Mouse (Mus musculus): ENCODE results near the gene Cpm. TPM values are rescaled to one million over a fixed set of nuclear protein-coding genes. Genes with fewer than 3 reads are reported as not detected.

The Cpm gene
- polyA plus RNA-seq, 1 experiment from 2014 or later: 5.9 TPM

- no peaks in the 10 kb centered on the region for H3K27me3 ChIP-seq (ENCODE audit: poor library complexity, severe bottlenecking)
- WGBS: 32% methylated on average over 9 of the region's 9 CpGs
- H3K27ac ChIP-seq: peak overlapping the region; percentile 30; the same call in 1 of the 2 replicates
- no peak for DNase-seq (ENCODE audit: extremely low spot score, low spot score)
- H3K36me3 ChIP-seq (replicated peaks): no peaks in the 10 kb centered on the region
- H3K9me3 ChIP-seq: no peaks in the 10 kb centered on the region
- peaks cover 12% of the 10 kb centered on the region for H3K4me1 ChIP-seq
- peak overlapping the region; percentile 23 for H3K4me3 ChIP-seq
These were observed 34.5 kb downstream of the Cpm start for GRCm38 (mm10) chr10:117663865-117664200.

DNA sequence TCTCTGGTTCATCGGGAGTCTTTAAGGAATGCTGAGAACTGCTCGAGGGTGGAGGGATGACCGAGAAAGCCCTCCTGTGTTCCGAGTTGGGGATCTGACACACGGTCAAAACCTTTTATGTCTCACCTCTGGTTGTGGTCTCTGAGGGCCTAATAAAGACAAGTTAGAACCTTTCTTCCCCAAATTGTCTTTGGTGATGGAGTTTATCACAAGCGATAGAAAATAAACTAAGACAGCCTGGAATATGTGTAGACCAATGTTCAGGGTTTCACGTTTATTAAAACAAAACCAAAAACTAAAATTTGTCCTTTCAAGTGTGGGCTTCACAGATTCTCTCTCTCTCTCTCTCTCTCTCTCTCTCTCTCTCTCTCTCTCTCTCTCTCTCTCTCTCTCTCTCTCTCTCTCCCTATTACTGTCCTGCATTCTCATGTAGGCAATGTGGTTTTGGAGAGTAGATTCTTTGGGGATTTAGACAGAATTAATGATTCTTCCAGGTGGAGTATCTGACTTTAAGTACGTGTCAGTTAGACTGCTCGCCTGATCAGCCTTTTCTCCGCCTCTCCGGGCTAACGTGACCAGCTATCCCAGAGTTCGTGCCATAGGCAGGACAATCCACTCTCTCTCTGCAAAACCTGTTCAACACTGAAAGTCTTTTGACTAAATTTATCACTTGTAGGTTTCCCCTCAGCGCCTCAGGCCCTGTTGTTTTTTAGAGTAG, 35.1 kb downstream of the Cpm start:
- Histone ChIP-seq H3K4me3 (peak overlapping the region; percentile 23), H3K36me3 (replicated peaks) (no peaks in the 10 kb centered on the region), H3K9me3 (no peaks in the 10 kb centered on the region), H3K4me1 (peaks cover 12% of the 10 kb centered on the region), H3K27me3 (ENCODE audit: poor library complexity, severe bottlenecking) (no peaks in the 10 kb centered on the region), H3K27ac (peak overlapping the region; percentile 30; the same call in 1 of the 2 replicates)
- 64% methylated on average over 14 of the region's 14 CpGs for WGBS
- no peak for DNase-seq (ENCODE audit: extremely low spot score, low spot score)

- DNase-seq (ENCODE audit: extremely low spot score, low spot score): no peak
- Histone ChIP-seq H3K4me3 (no peak overlapping the region), H3K27me3 (ENCODE audit: poor library complexity, severe bottlenecking) (no peaks in the 10 kb centered on the region), H3K36me3 (replicated peaks) (no peaks in the 10 kb centered on the region), H3K4me1 (peaks cover 10% of the 10 kb centered on the region), H3K27ac (no peak overlapping the region), H3K9me3 (no peaks in the 10 kb centered on the region)
These were observed 35.6 kb downstream of the Cpm start for GRCm38 (mm10) chr10:117664926-117665209.

GRCm38 (mm10) chr10:117665376-117666275, 36.3 kb downstream of the Cpm start:
- no peaks in the 10 kb centered on the region for H3K9me3 ChIP-seq
- no peaks in the 10 kb centered on the region for H3K36me3 ChIP-seq (replicated peaks)
- H3K4me3 ChIP-seq: no peak overlapping the region
- H3K4me1 ChIP-seq: peaks cover 9% of the 10 kb centered on the region
- WGBS: 83% methylated on average over 9 of the region's 9 CpGs
- H3K27ac ChIP-seq: no peak overlapping the region
- no peaks in the 10 kb centered on the region for H3K27me3 ChIP-seq (ENCODE audit: poor library complexity, severe bottlenecking)
- no peak for DNase-seq (ENCODE audit: extremely low spot score, low spot score)

GRCm38 (mm10) chr10:117666361-117666760, 37.1 kb downstream of the Cpm start:
- Histone ChIP-seq H3K9me3 (no peaks in the 10 kb centered on the region), H3K27me3 (ENCODE audit: poor library complexity, severe bottlenecking) (no peaks in the 10 kb centered on the region), H3K27ac (no peak overlapping the region), H3K36me3 (replicated peaks) (no peaks in the 10 kb centered on the region), H3K4me1 (peaks cover 9% of the 10 kb centered on the region), H3K4me3 (no peak overlapping the region)
- WGBS: 91% methylated on average over 3 of the region's 3 CpGs
- no peak for DNase-seq (ENCODE audit: extremely low spot score, low spot score)

DNA sequence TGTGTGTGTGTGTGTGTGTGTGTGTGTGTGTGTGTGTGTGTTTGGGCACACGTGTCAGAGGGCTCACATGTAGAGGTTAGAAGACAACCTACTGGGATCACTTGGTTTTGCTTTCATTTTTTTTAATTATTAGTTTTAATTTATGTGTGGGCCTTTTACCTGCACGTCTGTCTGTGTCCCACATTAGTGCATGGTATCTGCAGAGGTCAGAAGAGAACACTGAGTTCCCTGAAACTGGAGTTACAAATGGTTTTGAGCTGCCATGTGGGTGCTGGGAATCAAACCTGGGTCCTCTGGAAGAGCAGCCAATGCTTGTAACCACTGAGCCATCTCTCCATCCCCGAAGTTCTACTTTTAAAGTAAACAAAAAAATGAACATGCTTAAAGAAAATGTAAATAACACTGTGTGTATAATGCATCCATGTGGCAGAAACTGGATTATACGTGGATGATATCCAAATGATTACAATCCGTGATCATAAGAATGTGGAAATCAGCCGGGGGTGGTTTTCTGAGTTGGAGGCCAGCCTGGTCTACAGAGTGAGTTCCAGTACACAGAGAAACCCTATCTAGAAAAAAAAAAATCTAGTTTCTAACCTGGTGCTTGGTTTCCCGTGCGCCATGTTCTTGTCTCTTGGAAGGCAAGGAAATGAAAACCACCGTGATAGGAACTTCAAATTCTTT, 37.8 kb downstream of the Cpm start:
- no peaks in the 10 kb centered on the region for H3K9me3 ChIP-seq
- no peak for DNase-seq (ENCODE audit: extremely low spot score, low spot score)
- no peak overlapping the region for H3K4me3 ChIP-seq
- H3K4me1 ChIP-seq: peaks cover 9% of the 10 kb centered on the region
- no peak overlapping the region for H3K27ac ChIP-seq
- H3K27me3 ChIP-seq (ENCODE audit: poor library complexity, severe bottlenecking): no peaks in the 10 kb centered on the region
- no peaks in the 10 kb centered on the region for H3K36me3 ChIP-seq (replicated peaks)
- 89% methylated on average over 9 of the region's 9 CpGs for WGBS

DNA sequence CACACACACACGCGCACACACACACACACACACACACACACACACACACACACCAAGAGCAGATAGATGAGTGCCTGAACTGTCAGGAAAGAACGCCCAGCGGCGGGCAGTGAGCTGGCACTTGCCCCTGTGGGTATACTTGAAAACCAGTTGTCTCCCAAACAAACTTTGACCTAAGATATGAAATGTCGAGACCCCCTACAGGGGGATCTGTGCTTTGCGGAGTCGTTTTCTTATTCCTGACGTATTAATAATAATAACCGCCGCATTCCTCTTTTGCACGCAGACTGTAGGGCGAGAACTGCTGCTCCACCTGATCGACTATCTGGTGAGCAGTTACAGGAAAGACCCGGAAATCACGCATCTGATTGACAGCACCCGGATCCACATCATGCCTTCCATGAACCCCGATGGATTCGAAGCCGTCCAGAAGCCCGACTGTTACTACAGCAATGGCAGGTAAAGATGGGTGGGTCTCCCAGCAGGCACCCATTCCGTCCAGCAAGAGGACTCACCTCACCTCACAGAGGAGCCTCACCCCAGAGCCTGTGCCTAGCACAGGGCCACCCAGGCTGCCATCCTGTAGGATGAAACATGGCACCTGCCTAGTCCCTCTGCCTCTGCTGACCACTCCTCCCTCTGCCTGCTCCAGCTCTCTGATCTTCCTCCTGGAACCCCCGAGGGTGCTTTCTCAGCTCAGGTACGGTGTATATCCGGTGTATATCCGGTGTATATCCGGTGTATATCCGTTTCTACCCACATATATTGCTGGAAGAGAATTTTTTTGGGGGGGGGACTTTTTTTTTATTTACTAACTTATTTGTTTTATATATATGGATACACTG, 38.6 kb downstream of the Cpm start:
- 94% methylated on average over 28 of the region's 28 CpGs for WGBS
- H3K36me3 ChIP-seq (replicated peaks): no peaks in the 10 kb centered on the region
- peaks cover 9% of the 10 kb centered on the region for H3K4me1 ChIP-seq
- H3K27ac ChIP-seq: no peak overlapping the region
- DNase-seq (ENCODE audit: extremely low spot score, low spot score): no peak
- no peaks in the 10 kb centered on the region for H3K27me3 ChIP-seq (ENCODE audit: poor library complexity, severe bottlenecking)
- no peak overlapping the region for H3K4me3 ChIP-seq
- H3K9me3 ChIP-seq: no peaks in the 10 kb centered on the region

GRCm38 (mm10) chr10:117668546-117669300, 39.4 kb downstream of the Cpm start:
- DNase-seq (ENCODE audit: extremely low spot score, low spot score): no peak
- no peaks in the 10 kb centered on the region for H3K9me3 ChIP-seq
- peaks cover 5% of the 10 kb centered on the region for H3K4me1 ChIP-seq
- no peak overlapping the region for H3K4me3 ChIP-seq
- no peaks in the 10 kb centered on the region for H3K27me3 ChIP-seq (ENCODE audit: poor library complexity, severe bottlenecking)
- WGBS: 92% methylated on average over 10 of the region's 10 CpGs
- H3K27ac ChIP-seq: no peak overlapping the region
- no peaks in the 10 kb centered on the region for H3K36me3 ChIP-seq (replicated peaks)

GRCm38 (mm10) chr10:117669449-117670090, 40.3 kb downstream of the Cpm start:
- DNase-seq (ENCODE audit: extremely low spot score, low spot score): no peak
- H3K27me3 ChIP-seq (ENCODE audit: poor library complexity, severe bottlenecking): no peaks in the 10 kb centered on the region
- 80% methylated on average over 10 of the region's 10 CpGs for WGBS
- no peaks in the 10 kb centered on the region for H3K9me3 ChIP-seq
- H3K4me3 ChIP-seq: no peak overlapping the region
- no peaks in the 10 kb centered on the region for H3K36me3 ChIP-seq (replicated peaks)
- no peaks in the 10 kb centered on the region for H3K4me1 ChIP-seq
- H3K27ac ChIP-seq: no peak overlapping the region

DNA sequence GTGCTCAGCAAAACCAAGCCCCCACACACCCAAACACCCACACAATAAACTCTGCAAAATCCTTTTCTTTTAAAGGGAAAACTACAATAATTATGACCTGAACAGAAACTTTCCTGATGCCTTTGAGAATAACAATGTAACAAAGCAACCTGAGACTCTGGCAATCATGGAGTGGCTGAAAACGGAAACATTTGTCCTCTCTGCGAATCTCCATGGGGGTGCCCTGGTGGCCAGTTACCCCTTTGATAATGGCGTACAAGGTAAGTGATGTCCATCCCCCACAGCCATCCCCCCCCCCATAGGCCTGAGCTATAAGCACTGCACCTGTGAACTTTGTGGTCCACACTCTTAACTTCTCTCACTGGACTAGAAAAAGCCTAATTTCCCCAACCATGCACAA, 40.8 kb downstream of the Cpm start:
- Histone ChIP-seq H3K36me3 (replicated peaks) (no peaks in the 10 kb centered on the region), H3K4me3 (no peak overlapping the region), H3K4me1 (no peaks in the 10 kb centered on the region), H3K27me3 (ENCODE audit: poor library complexity, severe bottlenecking) (no peaks in the 10 kb centered on the region), H3K9me3 (no peaks in the 10 kb centered on the region), H3K27ac (no peak overlapping the region)
- DNase-seq (ENCODE audit: extremely low spot score, low spot score): no peak
- 78% methylated on average over 3 of the region's 3 CpGs for WGBS

GRCm38 (mm10) chr10:117670791-117671190, 41.5 kb downstream of the Cpm start:
- H3K4me3 ChIP-seq: no peak overlapping the region
- WGBS: 90% methylated on average over 5 of the region's 5 CpGs
- H3K27me3 ChIP-seq (ENCODE audit: poor library complexity, severe bottlenecking): no peaks in the 10 kb centered on the region
- no peak for DNase-seq (ENCODE audit: extremely low spot score, low spot score)
- no peaks in the 10 kb centered on the region for H3K36me3 ChIP-seq (replicated peaks)
- no peaks in the 10 kb centered on the region for H3K9me3 ChIP-seq
- H3K27ac ChIP-seq: no peak overlapping the region
- peaks cover 3% of the 10 kb centered on the region; the same call in 1 of the 2 replicates for H3K4me1 ChIP-seq

Data from forebrain, embryonic 10.5 days (tissue).